Mouse (Mus musculus): Measurements from ENCODE around the gene 1700025G04Rik.
A peak's percentile ranks its signal among the peaks of the same experiment; 100 is the strongest.

The 1700025G04Rik gene

DNA sequence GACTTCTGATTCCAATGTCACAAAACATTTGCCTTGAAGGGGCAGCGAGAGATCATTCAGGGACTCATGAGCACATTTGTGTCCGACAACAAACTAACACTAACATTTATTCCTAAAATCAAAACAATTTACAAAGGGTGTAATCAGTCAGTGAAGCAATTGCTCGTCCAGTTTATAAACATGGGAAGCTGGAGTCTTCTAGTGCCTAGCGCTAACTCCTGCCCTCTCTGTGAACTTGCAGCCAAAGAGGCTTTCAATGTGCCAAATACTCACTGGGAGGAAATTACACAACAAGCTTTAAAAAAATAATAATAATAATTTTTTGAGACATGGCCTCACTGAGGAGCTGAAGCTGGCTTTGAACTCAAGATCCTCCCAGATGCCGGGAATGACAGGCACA is 57.8 kb downstream of the 1700025G04Rik start:
- DNase-seq (ENCODE audit: low spot score), result no peak

GRCm38 (mm10) chr1:152030546-152030945 is 59.4 kb downstream of the 1700025G04Rik start:
- no peak for DNase-seq (ENCODE audit: low spot score)

DNA sequence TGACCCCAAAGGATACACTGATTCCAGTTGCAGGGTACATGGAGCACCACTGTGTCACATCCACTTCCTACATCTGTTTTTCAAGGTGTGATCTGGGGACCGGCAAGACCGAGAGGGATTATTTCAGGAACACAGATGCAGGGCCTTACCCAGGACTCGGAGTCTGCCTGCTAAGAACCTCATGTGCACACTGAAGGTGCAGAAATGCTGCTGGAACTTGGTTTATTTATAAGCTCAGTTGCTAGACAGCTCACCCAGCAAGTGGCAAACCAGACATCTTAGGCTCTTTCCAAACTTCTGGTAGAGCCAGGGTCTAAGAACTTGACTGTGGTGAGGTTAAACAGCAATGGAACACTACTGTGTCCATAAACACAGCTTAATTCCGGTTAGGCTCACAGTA is 61.2 kb downstream of the 1700025G04Rik start:
- no peak for DNase-seq (ENCODE audit: low spot score)

- DNase-seq (ENCODE audit: low spot score), result no peak
These were observed 63.2 kb downstream of the 1700025G04Rik start for GRCm38 (mm10) chr1:152026762-152027161.

GRCm38 (mm10) chr1:152025308-152025707 is 64.6 kb downstream of the 1700025G04Rik start:
- DNase-seq (ENCODE audit: low spot score), result no peak

- DNase-seq (ENCODE audit: low spot score), result no peak
These were observed 65.7 kb downstream of the 1700025G04Rik start for GRCm38 (mm10) chr1:152024019-152024787.

DNA sequence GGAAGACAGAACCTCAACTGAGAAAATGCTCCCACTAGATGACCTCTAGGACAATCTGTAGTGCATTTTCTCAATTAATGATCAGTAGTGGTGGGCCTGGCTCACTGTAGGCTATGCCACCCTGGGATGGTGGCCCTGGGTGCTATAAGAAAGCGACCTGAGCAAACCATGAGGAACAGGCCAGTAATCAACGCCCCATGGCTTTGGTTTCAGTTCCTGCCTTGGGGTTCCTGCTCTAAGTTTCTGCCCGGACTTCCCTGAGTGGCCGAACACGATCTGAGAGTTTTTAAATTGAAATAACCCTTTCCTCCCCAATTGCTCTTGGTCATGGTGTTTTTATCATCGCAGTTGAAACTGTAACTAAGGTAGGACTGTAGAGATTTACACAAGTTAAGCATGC is 69.1 kb downstream of the 1700025G04Rik start:
- DNase-seq (ENCODE audit: low spot score), result no peak

DNA sequence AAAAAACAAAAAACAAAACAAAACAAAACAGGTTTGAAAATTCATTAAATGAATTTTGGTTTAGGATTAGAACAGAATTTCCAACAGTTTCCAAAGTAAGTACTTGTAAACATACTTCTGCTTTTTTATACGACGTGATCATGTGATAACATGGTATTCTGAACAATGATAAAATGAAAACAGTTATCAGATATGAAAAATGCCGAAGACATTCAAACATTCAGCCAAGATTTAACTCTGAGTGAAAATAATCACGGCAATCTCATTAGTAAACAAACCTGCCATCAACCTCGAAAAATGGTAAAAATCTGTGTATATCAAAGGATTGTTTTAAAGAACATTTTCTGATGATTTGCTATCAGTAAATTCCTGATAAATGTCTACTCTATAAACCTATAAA is 69.9 kb downstream of the 1700025G04Rik start:
- no peak for DNase-seq (ENCODE audit: low spot score)

DNA sequence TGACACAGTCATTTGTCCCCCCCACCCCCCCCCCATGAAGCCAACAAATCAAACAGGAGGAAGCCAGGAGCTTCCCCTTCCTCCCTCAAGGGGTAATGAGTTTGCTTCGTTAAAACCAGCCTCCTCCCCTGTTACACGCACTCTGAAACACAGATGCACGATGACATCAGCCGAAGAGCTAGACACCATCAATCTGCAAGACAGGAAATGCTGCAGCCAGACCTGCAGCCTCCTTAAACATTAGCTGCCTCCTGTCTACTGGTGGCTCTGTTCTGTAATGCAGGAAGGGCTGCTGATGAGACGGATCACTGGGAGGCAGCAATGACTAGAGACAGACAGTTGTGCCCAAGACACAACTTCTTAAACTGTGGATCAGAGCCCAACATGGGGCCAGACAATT is 70.7 kb downstream of the 1700025G04Rik start:
- peak; percentile 89 for DNase-seq (ENCODE audit: low spot score)

DNA sequence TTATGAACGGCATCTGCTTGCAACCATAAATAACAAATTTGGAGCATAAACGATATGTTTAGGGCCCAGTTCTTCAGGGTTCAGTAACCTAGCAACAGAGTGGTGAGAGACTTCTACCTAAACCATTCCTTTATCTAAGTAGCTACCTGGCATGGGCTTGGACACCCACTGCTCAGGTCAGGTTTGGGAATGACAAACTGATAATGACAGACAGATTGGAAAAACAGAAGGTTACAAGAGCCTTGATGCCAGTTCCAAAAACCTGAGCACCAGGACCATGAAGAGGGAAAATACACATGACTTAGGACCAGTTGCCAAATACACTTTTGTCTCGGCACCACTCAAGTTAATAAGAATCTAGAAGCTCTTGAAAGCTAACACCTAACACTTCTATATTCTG is 71.6 kb downstream of the 1700025G04Rik start:
- DNase-seq (ENCODE audit: low spot score), result no peak

- DNase-seq (ENCODE audit: low spot score), result no peak
These were observed 73.3 kb downstream of the 1700025G04Rik start for GRCm38 (mm10) chr1:152016663-152017062.

DNA sequence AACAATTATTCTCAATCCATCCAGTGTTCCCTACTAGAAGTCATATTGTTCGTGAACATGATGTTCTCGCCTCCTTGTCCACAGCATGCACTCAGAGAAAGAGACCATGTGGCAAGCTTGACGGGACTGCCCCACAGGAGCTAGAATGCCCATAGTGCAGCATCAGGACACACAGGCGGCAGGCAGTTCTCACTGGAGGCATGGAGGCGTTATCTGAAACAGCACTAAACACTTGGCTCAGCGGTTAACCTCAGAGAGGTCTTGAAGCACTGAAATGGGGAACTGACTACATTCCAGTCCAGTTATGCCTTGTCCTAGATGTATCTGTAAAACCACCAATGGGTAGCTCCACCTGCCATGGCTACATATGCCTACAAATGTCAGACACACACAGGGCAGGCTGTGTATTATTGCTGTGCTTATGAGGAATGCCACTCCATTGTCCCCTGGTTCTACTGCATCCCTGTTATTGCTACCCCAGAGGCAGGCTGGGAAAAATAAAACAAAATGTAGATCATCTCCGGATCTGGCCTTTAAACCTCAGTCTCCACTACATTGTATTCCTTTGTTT is 74.3 kb downstream of the 1700025G04Rik start:
- DNase-seq (ENCODE audit: low spot score), result no peak

DNA sequence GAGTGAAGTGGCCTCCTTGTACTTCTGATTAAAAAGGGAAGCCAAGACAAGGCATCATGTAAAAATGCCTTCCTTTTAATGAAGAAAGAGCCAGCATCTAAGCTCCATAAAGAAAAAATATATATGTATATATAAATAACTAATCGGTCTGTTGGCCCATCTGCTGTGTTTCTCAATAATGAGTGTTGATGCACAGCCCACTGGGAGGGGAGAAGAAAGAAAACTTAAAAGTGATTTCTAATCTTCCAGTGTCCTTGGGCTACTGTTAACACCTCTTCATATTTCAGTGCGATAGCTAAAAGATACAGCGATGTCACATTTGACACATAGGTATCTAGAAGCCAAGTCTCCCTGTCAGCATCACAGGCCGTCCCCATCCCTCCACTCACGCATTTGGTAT is 78.2 kb downstream of the 1700025G04Rik start:
- DNase-seq (ENCODE audit: low spot score), result no peak

GRCm38 (mm10) chr1:152010251-152010980 is 79.5 kb downstream of the 1700025G04Rik start:
- DNase-seq (ENCODE audit: low spot score), result no peak

DNA sequence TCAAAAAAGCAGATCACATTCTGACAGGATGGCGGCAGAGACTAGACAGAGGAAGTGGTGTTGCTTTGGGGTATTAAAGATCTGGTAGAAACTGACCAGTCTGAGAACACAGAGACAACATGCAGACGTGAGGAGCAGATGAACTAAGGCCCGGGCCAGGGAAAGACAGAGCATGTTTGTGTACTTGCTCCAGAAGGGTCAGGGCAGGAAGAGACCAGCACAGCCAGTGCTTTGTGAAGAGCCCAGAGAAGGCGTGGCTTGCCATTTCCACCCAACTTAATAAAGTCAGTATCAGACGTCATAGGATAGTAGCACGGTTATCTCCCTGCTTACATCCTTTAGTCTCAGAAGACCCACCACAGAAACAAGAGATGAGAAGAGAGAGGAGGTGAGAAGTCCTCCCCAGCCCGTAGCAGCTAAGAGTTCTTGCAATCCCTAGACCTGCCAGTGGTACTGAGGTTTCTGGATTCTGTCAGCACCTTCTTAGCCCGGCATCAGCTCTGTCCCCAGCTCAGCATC is 81.4 kb downstream of the 1700025G04Rik start:
- DNase-seq (ENCODE audit: low spot score), result no peak

DNA sequence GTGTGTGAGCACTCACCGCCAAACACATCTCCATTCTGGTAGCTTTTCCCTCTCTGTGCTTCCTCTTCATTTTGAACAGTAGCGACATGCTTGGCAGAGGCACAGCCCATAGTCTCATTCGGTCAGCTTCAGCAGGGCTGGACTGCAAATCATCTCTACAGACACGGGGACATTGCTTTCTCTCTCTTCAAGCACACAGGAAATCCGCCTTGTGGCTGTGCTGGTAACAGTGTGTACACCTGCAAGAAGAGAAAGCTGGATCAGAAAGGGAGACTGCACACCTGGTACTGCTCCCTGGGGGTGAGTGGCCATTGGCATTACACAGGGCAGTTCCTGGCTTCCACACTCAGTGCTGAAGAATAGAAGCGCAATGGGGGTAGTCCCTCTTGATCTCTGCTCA is 83.4 kb downstream of the 1700025G04Rik start:
- DNase-seq (ENCODE audit: low spot score), result no peak

DNA sequence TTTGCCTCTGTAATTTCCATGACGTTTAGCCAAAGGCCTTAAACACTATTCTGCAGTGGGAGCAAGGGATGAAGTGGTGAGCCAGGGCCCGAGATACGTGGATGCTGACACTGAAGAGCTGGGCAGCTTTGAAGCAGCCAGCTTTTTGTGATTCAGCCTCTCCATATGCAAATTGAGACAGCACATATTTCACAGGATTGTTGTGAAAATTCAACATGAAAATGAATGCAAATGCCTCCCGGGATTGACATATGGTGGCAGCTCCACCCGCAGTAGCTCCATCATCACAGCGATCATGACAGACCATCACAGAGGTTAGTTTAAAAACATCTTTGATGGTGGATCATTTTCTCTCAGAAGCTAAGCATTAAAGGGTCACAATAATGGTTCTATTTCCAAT is 85.4 kb downstream of the 1700025G04Rik start:
- DNase-seq (ENCODE audit: low spot score), result no peak

GRCm38 (mm10) chr1:152000461-152000860 is 89.5 kb downstream of the 1700025G04Rik start:
- no peak for DNase-seq (ENCODE audit: low spot score)

GRCm38 (mm10) chr1:151999424-151999842 is 90.5 kb downstream of the 1700025G04Rik start:
- DNase-seq (ENCODE audit: low spot score), result peak; percentile 68

DNA sequence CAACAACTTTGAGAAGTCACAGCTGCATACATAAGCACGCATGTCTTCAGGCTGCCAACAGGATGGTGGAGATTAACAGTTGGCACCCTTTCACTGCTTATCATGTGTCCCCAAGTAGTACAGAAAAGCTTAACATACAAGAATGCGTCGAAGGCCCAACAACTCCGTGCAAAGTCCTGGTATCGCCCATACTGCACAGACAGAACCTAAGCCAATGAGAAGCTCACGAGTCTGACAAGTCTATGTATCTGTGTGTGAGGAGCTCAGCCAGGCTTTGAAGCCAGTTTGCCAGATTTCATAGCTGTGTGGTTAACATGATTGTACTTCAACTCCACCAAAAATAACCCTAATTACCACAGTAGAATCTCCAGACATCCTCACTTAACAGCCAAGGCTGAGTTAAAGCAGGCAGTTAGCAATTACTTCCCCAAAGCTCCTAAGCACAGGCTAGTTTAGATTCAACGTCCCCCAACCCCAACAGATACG is 91.2 kb downstream of the 1700025G04Rik start:
- DNase-seq (ENCODE audit: low spot score), result peak; percentile 42

GRCm38 (mm10) chr1:151997591-151997990 is 92.3 kb downstream of the 1700025G04Rik start:
- no peak for DNase-seq (ENCODE audit: low spot score)

DNA sequence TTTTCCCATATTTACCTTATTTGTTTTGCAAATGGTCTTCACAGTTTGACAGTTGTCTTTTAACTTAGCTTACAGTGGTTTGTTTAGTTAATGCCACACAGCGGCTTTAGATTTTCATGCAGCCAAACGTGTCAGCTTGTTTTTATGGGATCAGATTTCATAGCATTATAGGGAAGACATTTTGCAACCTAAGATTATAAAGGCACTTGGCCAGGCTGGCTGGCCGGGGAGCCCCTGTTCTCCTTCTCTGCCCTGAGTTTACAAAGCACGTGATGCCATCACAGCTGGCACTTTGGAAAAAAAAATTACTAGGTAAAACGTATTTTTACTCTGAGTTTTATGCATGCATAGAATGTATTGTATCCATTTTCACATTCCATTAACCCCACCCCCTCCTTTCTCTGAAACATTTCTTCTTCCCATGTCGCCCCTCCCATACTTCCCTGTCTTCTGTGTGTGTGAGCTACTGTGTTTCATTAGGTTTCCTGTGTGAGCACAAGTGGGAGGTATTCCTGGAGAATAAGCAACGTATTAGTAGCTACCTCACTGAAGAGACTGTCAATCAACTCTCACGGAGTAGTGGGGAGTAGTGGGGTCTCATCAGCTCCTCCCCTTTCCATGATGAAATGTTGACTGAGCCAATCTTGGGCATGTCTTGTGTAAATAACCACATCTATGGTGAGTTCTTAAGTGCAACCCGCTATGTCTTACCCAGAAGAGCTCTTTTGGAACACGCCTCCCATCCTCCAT is 93.8 kb downstream of the 1700025G04Rik start:
- no peak for DNase-seq (ENCODE audit: low spot score)

All from MN1 (cell line).